Mouse (Mus musculus) testis, adult 2 months (tissue): Measurements from ENCODE around the gene Dmrtb1. TPM values are rescaled to one million over a fixed set of nuclear protein-coding genes. Genes with fewer than 3 reads are reported as not detected.

ENCODE experiments used
- H3K27ac ChIP-seq: fragments of 200-500 bp; 2 replicates; pipeline ENCODE4 v1.5.1; 2012; ENCODE audit warnings: low read depth, low read length; ENCODE audit not compliant: control insufficient read depth, insufficient read depth
- H3K27me3 ChIP-seq: fragments of 200-500 bp; 2 replicates; pipeline ENCODE4 v1.6.1; 2012; ENCODE audit warnings: mild to moderate bottlenecking, low read length, moderate library complexity; ENCODE audit not compliant: control insufficient read depth, insufficient read depth
- H3K36me3 ChIP-seq: fragments of 200-500 bp; 2 replicates; pipeline ENCODE4 v1.6.1; 2012; ENCODE audit warnings: mild to moderate bottlenecking, low read length; ENCODE audit not compliant: control insufficient read depth, insufficient read depth
- H3K4me1 ChIP-seq: fragments of 200-500 bp; 2 replicates; pipeline ENCODE4 v1.6.1; 2012; ENCODE audit warnings: low read length; ENCODE audit not compliant: control insufficient read depth, insufficient read depth
- H3K4me3 ChIP-seq: fragments of 200-500 bp; 2 replicates; pipeline ENCODE4 v1.5.1; 2012; ENCODE audit warnings: low read depth, mild to moderate bottlenecking, low read length, moderate library complexity, mixed read lengths; ENCODE audit not compliant: control insufficient read depth
- CTCF ChIP-seq: fragments of 200-500 bp; IDR thresholded peaks from 2 replicates; pipeline ENCODE4 v1.5.1; 2012; ENCODE audit warnings: low read depth, mild to moderate bottlenecking, inconsistent platforms, low read length, moderate library complexity; ENCODE audit not compliant: control insufficient read depth, insufficient read depth, insufficient replicate concordance
- POLR2A ChIP-seq: fragments of 200-500 bp; IDR thresholded peaks from 2 replicates; pipeline ENCODE4 v1.6.1; 2012; ENCODE audit warnings: low read depth, mild to moderate bottlenecking, inconsistent platforms, low read length, moderate library complexity; ENCODE audit not compliant: control insufficient read depth
- polyA plus RNA-seq: library from polyadenylated mRNA; depleted of rRNA; stranded (reverse); fragments of >200 nt; gene quantifications from 2 replicates; pipeline ENCODE4 v1.2.3, GENCODE M21; 2012

Gene Dmrtb1
- polyA plus RNA-seq, 1 experiment = 921 TPM

GRCm38 (mm10) chr4:107660649-107661048, 23.4 kb downstream of the Dmrtb1 start:
- H3K27ac ChIP-seq = no peak overlapping the region
- no peak overlapping the region for H3K4me3 ChIP-seq
- no peaks in the 10 kb centered on the region for H3K27me3 ChIP-seq
- TF ChIP-seq CTCF = no peak
- no peak for TF ChIP-seq POLR2A
- H3K36me3 ChIP-seq = no peaks in the 10 kb centered on the region
- no peaks in the 10 kb centered on the region for H3K4me1 ChIP-seq

- Histone ChIP-seq H3K36me3 (no peaks in the 10 kb centered on the region), H3K27ac (no peak overlapping the region), H3K4me1 (no peaks in the 10 kb centered on the region), H3K4me3 (no peak overlapping the region), H3K27me3 (no peaks in the 10 kb centered on the region)
- TF ChIP-seq POLR2A = no peak
- TF ChIP-seq CTCF = no peak
Measured at GRCm38 (mm10) chr4:107653280-107653643, 30.8 kb downstream of the Dmrtb1 start.

- Histone ChIP-seq H3K4me1 (no peaks in the 10 kb centered on the region), H3K36me3 (no peaks in the 10 kb centered on the region), H3K27me3 (no peaks in the 10 kb centered on the region), H3K27ac (no peak overlapping the region), H3K4me3 (no peak overlapping the region)
- TF ChIP-seq CTCF = peak; percentile 53; the same call in 1 of the 2 replicates
- TF ChIP-seq POLR2A = no peak
Measured at GRCm38 (mm10) chr4:107652598-107653279, 31.3 kb downstream of the Dmrtb1 start.

GRCm38 (mm10) chr4:107651021-107651496, 33.0 kb downstream of the Dmrtb1 start:
- Histone ChIP-seq H3K4me3 (no peak overlapping the region), H3K27me3 (no peaks in the 10 kb centered on the region), H3K27ac (no peak overlapping the region), H3K36me3 (no peaks in the 10 kb centered on the region), H3K4me1 (no peaks in the 10 kb centered on the region)
- no peak for TF ChIP-seq CTCF
- TF ChIP-seq POLR2A = no peak

GRCm38 (mm10) chr4:107648959-107649485, 35.0 kb downstream of the Dmrtb1 start:
- TF ChIP-seq POLR2A = no peak
- no peak for TF ChIP-seq CTCF
- Histone ChIP-seq H3K4me1 (no peaks in the 10 kb centered on the region), H3K27ac (no peak overlapping the region), H3K4me3 (no peak overlapping the region), H3K27me3 (no peaks in the 10 kb centered on the region), H3K36me3 (no peaks in the 10 kb centered on the region)

- no peaks in the 10 kb centered on the region for H3K36me3 ChIP-seq
- H3K27me3 ChIP-seq = no peaks in the 10 kb centered on the region
- H3K4me1 ChIP-seq = no peaks in the 10 kb centered on the region
- H3K4me3 ChIP-seq = no peak overlapping the region
- H3K27ac ChIP-seq = no peak overlapping the region
- TF ChIP-seq CTCF = no peak
- no peak for TF ChIP-seq POLR2A
Measured at GRCm38 (mm10) chr4:107641624-107642023, 42.4 kb downstream of the Dmrtb1 start.

- no peaks in the 10 kb centered on the region for H3K27me3 ChIP-seq
- no peak overlapping the region for H3K27ac ChIP-seq
- no peak overlapping the region for H3K4me3 ChIP-seq
- no peak for TF ChIP-seq POLR2A
- no peak for TF ChIP-seq CTCF
- no peaks in the 10 kb centered on the region for H3K4me1 ChIP-seq
- no peaks in the 10 kb centered on the region for H3K36me3 ChIP-seq
Measured at GRCm38 (mm10) chr4:107638303-107638702, 45.7 kb downstream of the Dmrtb1 start.

GRCm38 (mm10) chr4:107637670-107638069, 46.4 kb downstream of the Dmrtb1 start:
- Histone ChIP-seq H3K4me3 (no peak overlapping the region), H3K27ac (no peak overlapping the region), H3K4me1 (no peaks in the 10 kb centered on the region), H3K27me3 (no peaks in the 10 kb centered on the region), H3K36me3 (no peaks in the 10 kb centered on the region)
- peak; percentile 14 for TF ChIP-seq CTCF
- TF ChIP-seq POLR2A = no peak
